Mouse (Mus musculus) c-Kit-negative CD71-positive TER-119-positive erythroid progenitor cells, embryonic 14.5 days (primary cell): ENCODE results near the gene Cdkn2aip.

Experiments used
- DNase-seq: peaks from one replicate; pipeline ENCODE4 v3.0.0-alpha.2; 2013; ENCODE audit warnings: low read depth, low spot score

Cdkn2aip gene

DNA sequence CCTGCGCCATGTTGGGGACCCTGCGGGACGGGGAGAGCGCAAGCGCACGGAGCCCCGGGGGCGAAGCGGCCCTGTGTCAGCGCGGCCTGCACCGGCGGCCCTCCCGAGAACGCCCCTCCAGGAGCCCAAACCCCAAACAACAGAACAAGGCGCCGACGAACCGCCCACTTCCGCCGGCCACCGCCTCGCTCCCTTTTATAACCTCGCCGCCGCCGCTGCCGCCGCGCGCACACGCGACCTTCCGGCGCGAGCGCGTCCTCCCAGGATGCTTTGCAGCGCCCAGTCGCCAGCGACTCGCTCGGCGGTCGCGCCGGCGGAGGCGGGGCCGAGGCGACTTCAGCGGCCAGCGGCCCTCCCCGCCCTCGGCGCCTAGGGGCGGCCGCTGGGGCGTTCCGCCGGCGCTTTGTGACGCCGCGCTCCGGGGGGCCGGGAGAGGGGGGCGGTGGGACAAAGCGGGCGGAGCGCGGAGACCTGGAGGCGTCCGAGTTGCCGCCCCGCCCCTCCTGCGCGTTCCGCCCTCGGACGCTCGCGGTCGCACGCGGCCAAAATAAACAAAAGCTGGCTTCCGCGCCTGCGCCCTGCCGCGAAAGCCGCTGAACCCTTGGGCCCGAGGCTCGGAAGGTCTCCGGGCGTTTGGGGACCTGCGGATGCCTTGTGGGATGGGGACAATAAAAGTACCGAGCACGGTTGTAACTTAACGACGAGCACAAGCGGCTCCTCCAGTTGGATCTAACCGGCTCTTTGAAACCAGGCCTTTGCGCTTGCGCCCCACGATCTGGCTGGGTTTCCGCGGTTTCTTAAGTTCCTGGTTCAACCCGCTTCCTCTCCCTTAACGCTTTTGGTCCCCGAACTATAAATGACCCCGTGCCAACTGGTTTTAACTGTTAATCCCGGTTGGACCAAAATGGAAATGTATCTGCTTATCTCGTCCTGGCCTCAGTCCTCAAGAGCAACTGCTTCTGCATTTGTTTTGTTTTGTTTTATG lies at the start of gene Cdkn2aip:
TSS of gene Cdkn2aip (minus strand) at position 172 of the 985 bp plus-strand sequence.
- DNase-seq = peak; percentile 84

DNA sequence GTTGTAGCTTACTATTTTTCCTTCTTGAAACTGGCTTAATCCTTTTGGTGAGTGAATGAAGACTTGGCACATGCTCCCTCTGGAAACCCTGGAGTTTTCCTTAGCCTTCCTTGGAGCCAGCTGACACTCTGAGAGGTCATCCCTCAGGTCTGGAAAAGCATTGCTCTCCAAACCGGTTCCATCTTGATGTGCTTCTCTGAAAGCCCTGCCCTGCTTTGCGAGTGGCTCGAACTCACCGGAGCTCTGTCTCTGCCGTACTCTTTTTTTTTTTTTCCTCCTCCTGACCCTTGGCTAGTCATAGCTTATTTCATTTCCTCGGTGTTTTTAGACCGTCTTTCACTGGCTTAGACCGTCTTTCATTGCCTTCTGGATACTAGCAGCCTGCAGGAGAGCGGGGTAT lies 49.5 kb upstream of the Cdkn2aip start:
- no peak for DNase-seq

DNA sequence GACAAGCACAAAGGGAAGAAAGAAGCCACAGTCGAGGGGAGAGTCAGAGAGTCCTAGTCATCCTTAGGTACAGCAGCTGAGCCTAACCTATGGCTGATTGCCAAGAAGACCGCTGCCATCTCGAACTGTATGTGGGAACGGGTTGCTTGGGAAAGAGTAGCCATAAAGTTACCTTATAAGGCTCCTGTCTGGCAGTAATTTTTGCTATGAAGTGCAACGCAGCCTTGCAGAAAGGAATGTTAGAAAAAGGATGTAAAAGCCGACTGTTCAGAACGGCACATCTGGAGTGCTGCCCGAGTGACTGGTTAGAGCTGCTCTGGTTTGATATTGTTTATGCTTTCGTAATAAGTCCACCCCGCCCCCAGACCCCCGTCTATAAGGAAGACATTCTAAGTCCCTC lies 47.0 kb upstream of the Cdkn2aip start:
- DNase-seq = no peak

DNA sequence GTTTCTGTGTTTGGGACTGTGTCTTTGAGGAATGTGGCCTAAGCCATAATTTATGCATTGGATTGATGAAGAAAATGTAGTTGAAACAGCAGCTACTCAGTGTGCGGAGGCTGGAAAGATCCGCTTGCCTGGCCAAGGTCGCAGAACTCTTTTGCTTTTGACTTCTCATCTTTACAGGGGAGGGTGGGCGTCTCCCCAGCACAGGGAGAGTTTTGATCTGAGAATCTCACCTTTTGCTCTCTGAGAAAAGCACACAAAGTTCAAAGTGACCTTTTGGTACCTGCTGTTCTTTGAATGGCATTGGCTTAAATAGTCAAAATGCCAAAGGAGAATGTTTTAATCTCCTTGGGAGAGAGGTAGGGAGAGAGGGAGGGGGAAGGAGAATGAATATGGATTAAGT lies 46.5 kb upstream of the Cdkn2aip start:
- no peak for DNase-seq

DNA sequence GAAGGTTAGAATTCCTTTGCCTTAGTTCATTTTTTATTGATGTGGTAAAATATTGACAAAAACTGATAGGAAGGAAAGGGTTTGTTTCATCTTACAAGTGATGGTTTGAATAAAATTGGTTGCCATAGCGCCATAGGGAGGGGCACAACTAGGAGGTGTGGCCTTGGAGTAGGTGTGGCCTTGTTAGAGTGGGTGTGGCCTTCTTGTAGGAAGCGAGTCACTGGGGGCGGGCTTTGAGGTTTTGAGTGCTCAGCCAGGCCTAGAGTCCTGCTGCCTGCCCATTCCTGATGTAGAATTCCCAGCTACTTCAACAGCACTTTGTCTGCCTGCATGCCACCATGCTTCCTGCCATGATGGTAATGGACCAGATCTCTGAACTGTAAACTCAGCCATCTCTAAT lies 39.4 kb upstream of the Cdkn2aip start:
- DNase-seq = no peak

DNA sequence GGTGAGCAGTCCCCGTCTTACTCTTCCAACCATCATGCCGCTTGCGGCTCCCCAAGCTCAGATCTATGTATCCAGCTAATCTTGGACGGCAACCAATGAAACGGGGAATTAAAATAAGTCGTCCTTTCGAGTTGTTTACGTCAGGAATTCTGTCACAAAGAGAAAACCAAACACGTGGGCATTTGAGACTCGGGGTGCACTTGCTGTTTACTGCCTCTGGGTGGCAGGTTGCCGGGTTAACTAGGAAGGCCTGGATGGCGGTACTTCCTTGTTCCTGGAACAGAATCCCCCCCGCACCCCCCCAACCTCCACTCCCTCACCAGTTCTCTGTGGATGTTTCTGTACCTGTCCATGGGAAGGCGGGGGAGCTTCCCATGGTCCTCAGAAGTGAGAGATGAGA lies 36.4 kb upstream of the Cdkn2aip start:
- DNase-seq = no peak

DNA sequence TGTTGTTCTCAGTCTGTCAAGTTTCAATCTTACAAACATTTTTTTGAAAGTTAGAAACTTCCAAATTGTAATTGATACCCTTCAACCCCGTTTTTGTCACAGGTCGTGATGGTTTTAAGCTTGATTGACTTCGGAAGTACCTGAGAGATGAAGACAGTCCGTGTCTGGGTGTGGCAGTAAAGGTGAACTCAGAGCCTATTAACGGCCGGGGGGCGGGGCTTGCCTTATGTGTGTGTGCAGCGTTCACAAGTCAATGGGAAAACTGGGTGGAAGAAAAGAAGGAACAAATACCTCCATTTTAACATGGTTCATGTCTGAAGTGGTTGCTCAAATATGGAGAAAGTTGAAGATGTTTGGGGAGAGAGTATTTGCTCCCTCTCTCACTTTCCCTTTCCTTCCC lies 35.8 kb upstream of the Cdkn2aip start:
- DNase-seq = no peak

DNA sequence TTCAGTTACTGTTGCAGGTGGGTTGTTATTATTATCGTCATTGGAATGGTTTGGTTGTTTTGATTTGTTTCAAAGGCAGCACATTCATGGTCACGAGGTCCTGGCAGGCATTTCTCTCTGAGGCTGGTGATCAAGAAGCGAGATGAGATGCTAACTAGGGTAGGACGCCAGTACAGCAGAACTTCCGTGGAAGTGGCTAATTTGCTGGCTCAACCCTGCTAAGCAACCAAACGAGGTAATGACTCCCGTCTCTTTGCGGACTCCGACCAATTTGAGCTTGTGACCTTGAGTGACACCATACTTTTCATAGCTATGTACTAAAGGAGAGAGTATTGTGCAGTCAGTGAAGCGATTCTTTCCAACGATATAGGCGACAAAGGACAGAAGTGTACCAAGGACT lies 32.6 kb upstream of the Cdkn2aip start:
- no peak for DNase-seq

DNA sequence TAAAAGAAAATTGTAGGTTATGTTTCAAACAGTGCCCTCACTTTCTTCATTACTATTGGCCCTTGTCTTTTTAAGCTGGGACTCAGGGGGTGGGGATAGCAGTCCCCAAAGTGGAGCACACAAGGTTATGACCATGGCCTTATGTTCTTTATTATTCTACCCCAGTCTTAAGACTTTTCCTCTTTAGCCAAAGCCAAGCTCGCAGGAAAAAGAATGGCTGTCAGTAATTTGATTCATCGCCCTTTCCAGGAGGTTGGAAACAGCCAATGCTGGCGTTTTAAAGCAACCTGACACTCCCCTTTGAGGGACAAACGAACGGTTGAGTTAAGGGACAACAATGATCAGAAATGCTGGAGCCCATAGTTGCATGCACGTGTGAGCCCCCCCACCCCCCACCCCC lies 32.1 kb upstream of the Cdkn2aip start:
- no peak for DNase-seq

DNA sequence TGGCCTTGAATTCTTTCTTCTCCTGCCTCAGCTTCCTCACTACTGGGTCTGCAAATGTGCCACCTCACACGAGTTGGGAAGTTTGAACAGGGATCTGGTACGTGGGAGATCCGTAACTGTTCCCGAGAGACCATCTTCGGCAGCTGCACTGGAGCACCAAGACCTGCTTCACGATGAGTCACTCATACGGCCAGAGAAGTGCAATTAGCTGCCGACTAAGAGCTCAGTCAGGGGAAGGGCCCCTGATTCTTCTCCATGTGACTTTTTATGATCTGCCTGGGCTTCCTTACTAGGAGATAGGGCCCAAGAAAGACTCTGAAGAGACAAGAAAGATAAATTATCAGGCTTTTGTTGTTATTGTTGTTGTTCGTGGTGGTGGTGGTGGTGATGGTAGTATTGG lies 31.1 kb upstream of the Cdkn2aip start:
- DNase-seq = no peak

DNA sequence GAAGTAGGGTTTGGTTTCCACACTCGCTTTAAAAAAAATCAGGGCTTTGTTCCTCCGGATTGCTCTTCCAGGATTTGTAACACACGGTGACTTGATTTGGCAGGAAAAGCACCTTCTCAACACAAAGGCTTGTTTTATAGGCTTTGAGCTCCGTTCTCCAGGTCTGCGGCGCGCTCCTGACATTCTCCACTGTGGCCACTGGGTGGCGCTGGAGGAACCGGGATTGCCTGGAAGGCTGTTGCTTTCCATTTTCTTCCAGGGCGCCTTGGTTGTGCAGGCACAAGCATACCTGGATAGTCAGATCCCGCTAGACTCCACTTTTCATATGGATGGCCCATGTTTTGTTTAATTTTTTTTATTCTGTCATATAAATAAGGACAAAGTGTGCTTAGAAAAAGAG lies 29.7 kb upstream of the Cdkn2aip start:
- peak; percentile 17 for DNase-seq

DNA sequence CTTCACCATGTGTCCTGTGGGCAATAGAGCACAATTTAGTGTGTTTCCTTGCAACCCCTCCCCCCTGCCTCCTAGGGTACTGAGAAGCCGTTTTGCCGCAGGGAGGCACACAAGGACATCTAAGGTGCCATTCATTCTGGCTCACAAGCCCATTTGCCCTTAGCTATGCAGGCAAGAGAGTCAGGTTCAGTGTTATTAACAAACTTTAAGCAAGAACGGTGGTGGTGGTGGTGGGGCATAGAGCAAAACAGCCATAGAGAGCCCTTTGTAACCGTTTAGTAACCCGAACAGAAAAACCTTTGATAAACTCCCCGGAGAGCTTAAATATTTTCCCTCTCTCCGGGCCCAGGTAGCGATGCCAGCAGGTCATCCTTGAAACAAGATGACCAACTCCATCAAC lies 29.3 kb upstream of the Cdkn2aip start:
- DNase-seq = no peak

DNA sequence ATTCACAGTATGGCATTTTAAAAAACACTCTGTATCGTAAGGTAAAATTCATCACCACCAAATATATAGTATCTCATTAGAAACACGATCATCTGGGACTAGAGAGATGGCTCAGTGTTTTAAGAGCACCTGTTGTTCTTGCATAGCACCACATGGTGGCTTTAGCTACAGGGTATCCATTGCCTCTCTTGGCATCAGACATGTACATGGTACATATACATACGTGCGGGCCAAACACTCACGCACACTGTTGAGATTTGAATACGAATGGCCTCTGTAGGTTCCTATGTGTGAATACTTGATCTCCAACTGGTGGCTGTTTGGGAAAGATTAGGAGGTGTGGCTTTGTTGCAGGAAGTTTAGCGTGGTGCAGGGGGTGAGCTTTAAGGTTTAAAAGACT lies 28.6 kb upstream of the Cdkn2aip start:
- DNase-seq = no peak

DNA sequence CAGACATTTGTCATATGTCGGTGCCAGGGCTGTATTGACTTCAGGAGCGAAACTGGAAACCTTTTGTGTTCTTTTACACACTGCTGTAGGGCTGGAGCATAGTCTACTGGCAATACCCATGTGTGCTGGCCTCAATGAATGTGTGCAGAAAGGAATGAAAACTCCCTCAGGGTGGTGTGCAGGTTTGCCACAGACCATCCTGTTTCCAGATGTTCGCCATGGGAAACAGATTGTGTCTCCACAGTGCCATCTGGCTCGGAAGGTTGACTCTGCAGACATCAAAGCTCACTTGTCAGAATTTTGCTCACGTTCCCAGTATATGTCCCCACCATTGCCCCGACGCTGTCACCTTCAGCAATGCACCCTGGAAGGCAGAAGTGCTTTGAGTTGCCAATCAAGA lies 23.4 kb upstream of the Cdkn2aip start:
- no peak for DNase-seq

DNA sequence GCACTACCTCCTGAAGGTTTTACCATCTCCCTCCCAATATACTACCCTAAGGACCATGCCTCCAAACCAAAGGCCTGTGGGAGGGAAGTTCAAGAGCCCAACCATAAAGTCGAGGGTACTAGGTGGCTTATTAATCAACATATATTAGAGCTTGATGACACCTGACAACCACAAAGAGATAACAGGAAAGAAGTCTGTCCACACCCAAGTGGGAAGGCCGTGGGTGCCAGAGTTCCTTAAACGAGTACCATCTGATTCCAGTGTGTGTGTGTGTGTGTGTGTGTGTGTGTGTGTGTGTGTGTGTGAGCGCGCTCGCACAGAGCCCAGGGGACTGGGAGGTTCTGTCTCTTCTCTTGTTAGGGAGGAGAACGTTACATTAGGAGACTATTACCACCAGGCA lies 15.6 kb upstream of the Cdkn2aip start:
- DNase-seq = no peak

DNA sequence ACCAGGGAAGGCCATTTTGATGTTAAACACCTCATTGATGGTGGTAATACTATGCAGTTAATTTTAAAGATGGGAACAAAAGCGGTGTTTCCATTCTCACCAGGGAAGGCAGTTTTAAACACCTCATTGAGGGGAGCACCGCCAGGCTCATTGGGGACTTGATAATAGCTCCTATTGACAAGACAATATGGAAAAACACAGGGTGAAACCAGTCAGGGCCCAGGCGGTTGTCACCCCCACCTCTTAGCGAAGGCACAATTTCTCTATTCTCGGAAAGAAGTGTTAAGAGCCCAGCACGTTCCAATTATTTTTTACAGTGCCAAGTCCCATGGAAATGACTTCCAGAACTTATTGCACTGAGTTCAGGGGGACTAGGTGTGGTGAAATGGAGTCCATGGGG lies 13.2 kb upstream of the Cdkn2aip start:
- DNase-seq = no peak

DNA sequence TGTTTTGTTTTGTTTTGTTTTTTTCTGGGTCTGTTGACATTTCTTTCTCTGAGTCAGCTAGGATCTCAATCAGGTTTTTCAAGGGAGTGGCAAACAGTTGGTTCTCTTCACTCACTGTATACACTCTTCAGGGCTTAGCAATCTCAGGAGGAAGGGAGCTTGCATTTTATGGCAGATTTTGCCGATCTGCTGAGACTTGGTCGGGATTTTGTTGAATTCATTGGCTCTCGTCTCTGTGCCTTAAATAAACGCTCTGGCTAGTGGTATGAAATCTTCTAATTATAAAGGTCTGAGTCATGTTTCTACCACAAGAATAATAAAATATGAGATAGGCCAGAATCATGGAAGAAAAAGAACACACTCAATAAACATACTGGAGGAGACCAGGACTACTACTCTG lies 7.9 kb upstream of the Cdkn2aip start:
- no peak for DNase-seq

DNA sequence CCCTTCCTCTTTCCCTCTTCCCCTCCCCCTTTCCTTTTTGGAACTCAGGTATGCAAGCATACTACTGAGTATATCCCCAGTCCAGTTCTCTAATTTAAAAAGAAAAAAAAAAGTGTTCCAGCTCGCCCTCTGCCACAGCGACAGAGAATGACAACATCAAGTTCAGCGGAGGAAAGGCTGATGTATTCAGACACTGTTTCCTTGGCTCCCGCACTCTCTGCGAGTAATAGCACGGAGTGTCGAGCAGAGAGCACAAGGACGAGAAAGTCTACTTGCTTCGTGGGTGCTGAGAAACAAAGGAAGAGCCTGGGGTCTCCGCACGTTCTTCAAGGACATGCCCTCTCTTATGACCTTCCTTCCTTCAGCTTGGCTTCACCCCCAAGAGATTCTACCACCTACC lies 4.9 kb upstream of the Cdkn2aip start:
- DNase-seq = no peak

DNA sequence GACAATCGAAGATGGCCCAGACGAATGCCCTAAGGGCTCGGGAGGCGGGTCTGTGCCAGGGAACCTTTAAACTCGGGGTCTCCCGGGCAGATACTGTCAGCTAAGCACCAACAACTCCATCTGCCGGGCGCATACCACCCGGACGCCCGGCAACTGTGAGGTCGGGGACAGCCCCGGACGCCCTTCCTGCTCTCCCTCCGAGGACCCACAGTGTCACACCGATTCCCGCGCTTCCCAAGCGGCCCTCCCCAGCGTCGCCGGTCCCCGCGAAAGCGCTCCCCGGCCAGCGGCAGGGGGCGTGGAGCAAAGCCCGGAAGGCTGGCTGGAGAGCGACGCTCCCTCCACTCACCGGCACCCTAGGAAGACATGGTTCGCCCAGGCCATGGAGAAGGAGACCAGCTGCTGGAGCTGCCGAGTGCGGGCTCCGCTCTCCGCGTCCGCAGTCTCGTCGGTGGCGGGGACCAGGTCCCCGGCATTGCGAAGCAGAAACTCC lies 515 bp downstream of the Cdkn2aip start:
- peak; percentile 41 for DNase-seq

DNA sequence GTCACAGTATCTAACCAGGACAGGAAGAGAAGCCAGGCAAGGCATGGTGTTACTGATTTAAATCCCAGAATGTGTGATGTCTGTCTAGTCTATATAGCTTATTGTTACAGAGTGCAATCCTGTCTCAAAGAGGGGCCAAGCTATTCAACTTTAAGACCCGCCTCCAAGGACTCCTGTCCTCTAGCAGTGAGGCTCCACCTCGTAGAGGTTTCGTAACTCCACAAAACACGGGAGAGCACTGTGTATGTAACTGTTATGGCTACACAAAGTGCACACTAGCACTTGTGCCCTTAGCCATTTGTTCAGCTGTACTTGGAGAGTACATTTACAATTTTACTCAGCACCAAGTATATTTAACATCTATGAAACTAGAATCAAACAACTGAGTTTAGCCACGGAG lies 5.6 kb downstream of the Cdkn2aip start:
- DNase-seq = no peak

DNA sequence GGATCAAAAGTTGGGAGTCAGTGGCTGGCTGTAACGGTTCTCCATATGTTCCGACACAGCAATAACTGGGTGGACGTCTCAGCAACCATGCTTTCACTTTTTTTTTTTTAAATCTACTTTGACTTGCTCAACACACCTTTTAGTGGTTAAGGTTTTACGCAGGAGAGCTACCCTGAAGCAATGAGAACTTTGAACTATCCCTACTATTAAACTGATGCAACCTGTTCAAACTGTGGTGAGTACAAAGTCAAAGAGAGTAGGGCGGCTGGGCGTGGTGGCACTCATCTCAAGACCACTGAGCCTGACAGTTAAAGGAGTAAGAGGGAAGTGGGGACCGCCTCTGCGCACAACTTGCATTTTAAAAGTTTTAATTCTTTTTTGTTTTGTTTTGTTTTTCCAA lies 7.0 kb downstream of the Cdkn2aip start:
- no peak for DNase-seq

DNA sequence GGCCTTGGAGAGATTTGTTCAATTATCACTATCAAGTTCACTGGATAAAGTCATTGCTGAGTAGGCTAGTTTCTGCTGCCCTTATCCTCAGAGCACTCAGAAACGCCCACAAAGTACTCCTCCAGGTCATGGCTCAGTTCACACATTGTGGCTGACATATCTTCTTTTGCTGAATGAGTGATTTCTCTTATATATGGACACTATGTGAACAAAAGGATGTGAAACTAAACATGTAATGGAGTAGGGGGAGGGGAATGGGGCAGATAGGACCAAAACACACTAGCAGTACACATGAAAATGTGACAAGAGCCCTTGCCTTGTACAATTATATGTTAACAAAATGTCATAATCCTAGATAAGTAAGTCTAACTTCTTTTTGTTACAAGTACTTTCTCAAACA lies 11.4 kb downstream of the Cdkn2aip start:
- no peak for DNase-seq

DNA sequence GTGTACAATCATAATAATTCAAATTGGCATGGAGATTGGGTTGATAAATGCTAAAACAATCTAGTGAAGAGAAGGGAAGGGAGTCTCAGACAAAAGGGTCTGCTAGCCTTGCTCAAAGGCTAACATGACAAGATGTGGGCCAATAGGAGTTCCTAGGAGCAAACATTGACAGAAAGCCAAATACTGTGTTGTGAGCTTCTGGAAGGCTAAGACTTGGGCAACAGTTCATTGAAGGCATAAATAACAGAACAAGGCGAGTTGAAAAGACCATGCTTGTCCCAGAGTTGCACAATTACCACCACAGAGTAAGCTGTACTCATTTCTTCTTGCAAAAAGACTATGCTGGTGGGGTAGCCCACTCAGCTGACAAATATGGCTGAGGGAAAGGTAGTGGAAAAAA lies 16.0 kb downstream of the Cdkn2aip start:
- no peak for DNase-seq
